Mouse (Mus musculus) limb, embryonic 14.5 days (tissue): ENCODE measurements around the gene Olfr666. TPM values are rescaled to one million over a fixed set of nuclear protein-coding genes. Genes with fewer than 3 reads are reported as not detected.
"Not testable (repeated sequence)": the region's sequence is repeated elsewhere in the genome, so short reads cannot be mapped to it uniquely, and the experiment has no call there.

Experiments
- ATAC-seq: fragments of 200-750 bp; cut with Nextera tagmentation; 2 replicates; pipeline ENCODE4 v1.8.0; 2017; ENCODE audit warnings: low read depth, moderate number of reproducible peaks, moderate TSS enrichment; ENCODE audit not compliant: low FRiP score
- DNase-seq: peaks from one replicate; pipeline ENCODE4 v3.0.0-alpha.2; 2015; ENCODE audit warnings: low spot score
- H3K27ac ChIP-seq: fragments of 300-500 bp; sonication (generic); replicated peaks from 2 replicates; pipeline ENCODE4 v1.5.1; 2014; ENCODE audit warnings: low read depth, mild to moderate bottlenecking, low read length, moderate library complexity, mixed read lengths
- H3K27me3 ChIP-seq: fragments of 300-500 bp; sonication (generic); 2 replicates; pipeline ENCODE4 v1.6.1; 2014; ENCODE audit warnings: low read length, mixed read lengths; ENCODE audit not compliant: control insufficient read depth, insufficient read depth
- H3K36me3 ChIP-seq: fragments of 300-500 bp; sonication (generic); 2 replicates; pipeline ENCODE4 v1.6.1; 2014; ENCODE audit warnings: mild to moderate bottlenecking, low read length, moderate library complexity, mixed read lengths; ENCODE audit not compliant: control insufficient read depth, insufficient read depth
- H3K4me1 ChIP-seq: fragments of 300-500 bp; sonication (generic); 2 replicates; pipeline ENCODE4 v1.6.1; 2014; ENCODE audit warnings: antibody characterized with exemption, low read length, mixed read lengths; ENCODE audit not compliant: control insufficient read depth, insufficient read depth
- H3K4me2 ChIP-seq: fragments of 300-500 bp; sonication (generic); replicated peaks from 2 replicates; pipeline ENCODE4 v1.6.1; 2014; ENCODE audit warnings: low read depth, mild to moderate bottlenecking, low read length, moderate library complexity; ENCODE audit not compliant: severe bottlenecking
- H3K4me3 ChIP-seq: fragments of 300-500 bp; sonication (generic); replicated peaks from 2 replicates; pipeline ENCODE4 v1.5.1; 2014; ENCODE audit warnings: low read length
- H3K9ac ChIP-seq: fragments of 300-500 bp; sonication (generic); 2 replicates; pipeline ENCODE4 v1.6.1; 2014; ENCODE audit warnings: mild to moderate bottlenecking, low read depth, low read length, moderate library complexity; ENCODE audit not compliant: severe bottlenecking
- H3K9me3 ChIP-seq: fragments of 300-500 bp; sonication (generic); 2 replicates; pipeline ENCODE4 v1.6.1; 2016; ENCODE audit warnings: low read length; ENCODE audit not compliant: control insufficient read depth
- POLR2A ChIP-seq: fragments of 200-500 bp; IDR thresholded peaks from 2 replicates; pipeline ENCODE4 v1.8.0; 2012; ENCODE audit warnings: inconsistent platforms, mild to moderate bottlenecking, moderate library complexity, borderline replicate concordance; ENCODE audit not compliant: insufficient read depth, insufficient read length; ENCODE audit errors: extremely low read depth
- WGBS: fragments of 180-500 bp; shearing (Covaris S2); extraction: QIAGEN DNeasy Blood & Tissue Kit; methylation state at CpG from one replicate; pipeline ENCODE4 v1.1.7; 2014; 5-methylcytosine and 5-hydroxymethylcytosine counted together
- polyA plus RNA-seq, 2 experiments: library from polyadenylated mRNA; depleted of rRNA in 1 of 2; stranded (reverse) in 1 of 2; unstranded in 1 of 2; fragments of >200 nt; fragmentation: Nextera tagmentation in 1 of 2; extraction: Ambion mirVana in 1 of 2; gene quantifications; 2 replicates each; pipeline versions ENCODE4 v1.2.1 to v1.2.3; 2012 to 2014

The Olfr666 gene
- polyA plus RNA-seq, 2 experiments: not detected

GRCm38 (mm10) chr7:104861381-104861780 is 34.4 kb downstream of the Olfr666 start:
- Histone ChIP-seq H3K9me3 (no peaks in the 10 kb centered on the region), H3K4me1 (no peaks in the 10 kb centered on the region), H3K36me3 (no peaks in the 10 kb centered on the region), H3K4me2 (no peak overlapping the region), H3K9ac (no peak overlapping the region), H3K27me3 (no peaks in the 10 kb centered on the region), H3K27ac (no peak overlapping the region), H3K4me3 (no peak overlapping the region)
- WGBS: 80% methylated on average over 3 of the region's 3 CpGs
- no peak for TF ChIP-seq POLR2A
- ATAC-seq: no peak
- DNase-seq: no peak

- Histone ChIP-seq H3K27me3 (no peaks in the 10 kb centered on the region), H3K9ac (no peak overlapping the region), H3K36me3 (no peaks in the 10 kb centered on the region), H3K4me3 (no peak overlapping the region), H3K9me3 (no peaks in the 10 kb centered on the region), H3K4me1 (no peaks in the 10 kb centered on the region), H3K27ac (no peak overlapping the region), H3K4me2 (no peak overlapping the region)
- no peak for TF ChIP-seq POLR2A
- 63% methylated on average over 1 of the region's 1 CpGs for WGBS
- DNase-seq (no peak), ATAC-seq (no peak)
Measured at GRCm38 (mm10) chr7:104857683-104858082, 38.1 kb downstream of the Olfr666 start.

- not testable (repeated sequence) for H3K4me1 ChIP-seq, H3K36me3 ChIP-seq, DNase-seq, ATAC-seq, H3K9ac ChIP-seq, H3K27me3 ChIP-seq, H3K4me3 ChIP-seq, H3K4me2 ChIP-seq, H3K9me3 ChIP-seq, H3K27ac ChIP-seq
- WGBS: 59% methylated on average over 2 of the region's 2 CpGs
Measured at GRCm38 (mm10) chr7:104856709-104857108, 39.0 kb downstream of the Olfr666 start, which contains the start of gene Usp17la. Usp17la (plus strand) TSS chr7:104857009.

- WGBS: 74% methylated on average over 3 of the region's 3 CpGs
- no peak overlapping the region for H3K27ac ChIP-seq
- H3K9ac ChIP-seq: no peak overlapping the region
- no peaks in the 10 kb centered on the region for H3K9me3 ChIP-seq
- no peak for TF ChIP-seq POLR2A
- H3K27me3 ChIP-seq: no peaks in the 10 kb centered on the region
- no peaks in the 10 kb centered on the region for H3K36me3 ChIP-seq
- no peak for ATAC-seq
- no peak for DNase-seq
- H3K4me3 ChIP-seq: no peak overlapping the region
- H3K4me2 ChIP-seq: no peak overlapping the region
- no peaks in the 10 kb centered on the region for H3K4me1 ChIP-seq
Measured at GRCm38 (mm10) chr7:104855248-104855750, 40.5 kb downstream of the Olfr666 start.

GRCm38 (mm10) chr7:104851546-104851945 is 44.2 kb downstream of the Olfr666 start:
- not testable (repeated sequence) for DNase-seq
- WGBS: 86% methylated on average over 2 of the region's 2 CpGs

GRCm38 (mm10) chr7:104843731-104844287 is 51.9 kb downstream of the Olfr666 start:
- no peak overlapping the region for H3K9ac ChIP-seq
- no peak for ATAC-seq
- WGBS: 69% methylated on average over 1 of the region's 1 CpGs

More at GRCm38 (mm10) chr7:104851546-104851945, 44.2 kb downstream of the Olfr666 start:
- not testable (repeated sequence) for H3K36me3 ChIP-seq, H3K27me3 ChIP-seq, ATAC-seq, H3K9me3 ChIP-seq, H3K9ac ChIP-seq, H3K4me2 ChIP-seq, H3K27ac ChIP-seq, H3K4me1 ChIP-seq, H3K4me3 ChIP-seq

More at GRCm38 (mm10) chr7:104843731-104844287, 51.9 kb downstream of the Olfr666 start:
- no peak overlapping the region for H3K4me3 ChIP-seq
- H3K4me1 ChIP-seq: no peaks in the 10 kb centered on the region
- TF ChIP-seq POLR2A: no peak
- no peaks in the 10 kb centered on the region for H3K9me3 ChIP-seq
- H3K27me3 ChIP-seq: no peaks in the 10 kb centered on the region
- no peaks in the 10 kb centered on the region for H3K36me3 ChIP-seq
- H3K4me2 ChIP-seq: no peak overlapping the region
- no peak for DNase-seq
- no peak overlapping the region for H3K27ac ChIP-seq
